Mouse (Mus musculus): ENCODE measurements around the gene Slc25a12.

Slc25a12 gene

DNA sequence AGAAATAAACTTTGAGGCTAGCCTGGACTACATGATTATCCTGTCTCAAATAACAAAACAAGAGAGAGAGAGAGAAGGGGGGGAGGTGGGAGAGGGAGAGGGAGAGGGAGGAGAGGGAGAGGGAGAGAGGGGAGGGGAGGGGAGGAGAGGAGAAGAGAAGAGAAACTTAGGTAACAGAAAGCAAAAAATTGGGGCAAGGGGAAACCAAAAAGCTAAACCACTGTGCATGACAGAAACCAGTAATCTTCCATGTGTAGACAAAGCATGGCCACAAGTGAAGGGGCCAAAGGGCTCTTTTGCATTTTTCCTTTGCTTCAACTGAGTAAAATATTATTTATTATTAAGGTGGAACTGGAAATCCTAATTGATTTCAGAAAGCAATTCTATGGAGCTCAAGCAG lies 61.2 kb downstream of the Slc25a12 start:
- DNase-seq (ENCODE audit: low spot score) = no peak

DNA sequence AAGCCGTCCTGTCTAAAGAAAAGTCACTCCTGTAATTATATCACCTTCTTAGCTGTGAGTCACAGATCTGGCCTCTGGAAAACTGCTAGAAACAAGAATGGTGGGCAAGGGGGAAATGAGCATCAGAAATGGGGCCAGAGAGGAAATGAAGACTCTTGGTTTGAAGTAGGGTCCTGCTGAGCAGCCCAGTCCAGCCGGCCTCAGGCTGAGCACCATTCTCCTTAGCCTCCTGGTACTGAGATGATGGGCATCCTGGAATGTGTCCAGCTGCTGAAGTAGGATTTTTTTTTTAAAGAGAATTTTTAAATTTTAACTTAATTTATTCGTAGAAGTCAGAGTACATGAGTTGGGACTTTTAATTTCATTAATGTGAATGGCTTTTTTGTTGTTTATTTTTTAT lies 62.7 kb downstream of the Slc25a12 start:
- DNase-seq (ENCODE audit: low spot score) = peak; percentile 39

DNA sequence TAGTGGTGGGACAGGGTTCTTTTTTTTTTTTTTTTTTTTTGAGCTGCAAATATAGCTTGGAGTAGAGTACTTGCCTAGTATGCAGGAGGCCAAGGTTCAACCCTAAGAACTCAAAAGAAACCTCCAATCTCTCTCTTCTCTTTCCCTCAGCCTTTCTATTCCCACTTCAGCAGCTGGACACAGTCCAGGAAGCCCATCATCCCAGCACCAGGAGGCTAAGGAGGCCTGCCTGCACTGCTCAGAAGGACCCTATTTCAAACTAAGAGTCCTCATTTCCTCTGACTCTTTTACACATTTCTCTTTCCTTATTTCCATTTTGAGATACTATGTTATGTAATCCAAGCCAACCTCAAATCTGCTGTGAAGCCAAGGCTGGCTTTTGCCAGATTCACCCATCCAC lies 64.3 kb downstream of the Slc25a12 start:
- peak; percentile 31 for DNase-seq (ENCODE audit: low spot score)

DNA sequence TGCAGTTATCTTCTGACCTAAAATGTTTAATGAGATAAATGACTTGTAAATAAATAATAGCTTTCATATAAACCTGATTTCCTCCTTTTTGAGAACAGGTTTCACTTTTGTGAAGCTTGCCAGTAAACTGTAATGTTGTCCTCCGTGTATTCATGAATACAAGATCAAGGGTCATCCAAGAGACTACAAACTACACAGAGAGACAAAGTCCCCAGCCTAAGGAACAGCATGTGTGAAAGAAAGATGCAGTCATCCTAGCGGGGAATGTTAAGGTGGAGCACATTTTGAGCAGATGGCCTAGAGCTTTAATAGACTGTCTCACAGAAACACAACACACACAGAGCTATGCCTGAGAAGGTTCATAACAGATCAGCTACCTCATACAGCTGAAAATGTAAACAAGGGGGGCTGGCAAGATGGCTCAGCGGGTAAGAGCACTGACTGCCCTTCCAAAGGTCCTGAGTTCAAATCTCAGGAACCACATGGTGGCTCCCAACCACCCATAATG lies 65.3 kb downstream of the Slc25a12 start:
- DNase-seq (ENCODE audit: low spot score) = no peak

DNA sequence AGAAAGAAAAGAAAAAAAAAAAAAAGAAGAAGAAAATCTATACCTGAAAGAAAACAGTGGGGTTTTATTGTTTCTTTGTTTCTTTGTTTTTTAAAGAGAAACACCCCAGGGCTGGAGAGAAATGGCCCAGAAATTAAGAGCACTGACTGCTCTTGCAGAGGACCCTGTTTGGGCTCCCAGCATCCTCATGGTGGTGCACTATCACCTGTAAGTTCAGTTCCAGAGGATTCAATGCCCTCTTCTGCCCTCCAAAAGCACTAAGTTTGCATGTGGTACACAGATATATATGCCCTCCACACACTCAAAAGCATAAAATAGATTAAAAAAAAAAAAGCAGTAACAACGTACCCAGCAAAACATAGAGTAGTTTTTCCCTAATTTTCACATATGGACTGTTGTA lies 68.8 kb downstream of the Slc25a12 start:
- no peak for DNase-seq (ENCODE audit: low spot score)

DNA sequence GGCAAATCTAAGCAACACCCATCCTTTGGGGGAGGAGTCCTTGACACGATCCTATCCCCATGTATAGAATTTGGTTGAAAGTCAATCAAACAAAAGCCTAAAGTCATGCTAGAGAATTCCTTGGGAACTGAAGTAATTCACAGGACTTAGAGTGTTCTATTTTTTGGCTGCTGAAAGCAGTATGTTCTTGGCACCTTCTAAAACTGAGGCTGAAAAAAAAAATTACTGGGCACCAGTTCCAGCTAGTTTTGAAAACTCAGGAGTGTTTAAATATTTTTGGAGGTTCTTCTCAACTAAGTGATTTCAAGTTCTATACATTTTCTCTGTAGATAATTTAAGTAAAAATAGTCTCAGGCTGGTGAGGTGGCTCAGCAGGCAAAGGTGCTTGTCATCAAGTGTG lies 70.0 kb downstream of the Slc25a12 start:
- no peak for DNase-seq (ENCODE audit: low spot score)

DNA sequence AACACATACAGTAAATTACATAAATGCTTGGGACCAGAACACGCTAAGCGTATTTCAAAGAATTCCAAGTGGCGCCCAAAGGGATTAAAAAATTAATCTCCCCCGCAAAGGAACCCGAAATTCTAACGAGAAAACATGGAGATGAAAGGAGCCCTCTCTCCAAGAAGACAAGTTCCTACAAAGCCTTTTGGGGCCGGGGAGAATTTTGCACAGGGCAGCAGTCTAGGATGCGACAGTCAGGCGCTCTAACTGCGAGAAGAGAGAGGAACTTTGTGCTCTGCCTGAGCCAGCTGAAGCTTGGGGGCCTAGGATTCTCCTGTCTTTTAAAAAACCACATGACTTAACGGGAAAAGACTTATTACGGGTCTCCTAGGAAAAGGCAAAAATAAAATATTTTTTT lies 71.7 kb downstream of the Slc25a12 start:
- DNase-seq (ENCODE audit: low spot score) = no peak

DNA sequence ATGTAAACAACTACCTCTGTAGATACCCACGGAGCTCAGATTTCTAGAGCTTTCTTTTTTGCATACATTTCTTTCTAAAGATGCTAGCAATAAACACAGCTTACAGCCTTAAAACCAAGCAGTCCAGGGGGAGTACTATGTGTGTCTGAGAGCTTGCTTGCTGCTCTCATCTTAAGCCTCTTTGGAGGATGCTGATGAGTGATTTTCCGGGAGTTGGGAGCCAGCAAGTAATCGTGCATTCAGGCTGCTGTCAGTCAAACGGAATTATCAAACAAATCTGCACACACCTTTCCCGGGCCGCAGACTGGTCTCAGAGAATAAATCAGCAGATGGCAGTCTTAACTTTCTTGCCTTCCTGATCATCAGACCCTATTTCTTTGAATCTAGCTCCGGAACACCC lies 73.1 kb downstream of the Slc25a12 start:
- DNase-seq (ENCODE audit: low spot score) = no peak

DNA sequence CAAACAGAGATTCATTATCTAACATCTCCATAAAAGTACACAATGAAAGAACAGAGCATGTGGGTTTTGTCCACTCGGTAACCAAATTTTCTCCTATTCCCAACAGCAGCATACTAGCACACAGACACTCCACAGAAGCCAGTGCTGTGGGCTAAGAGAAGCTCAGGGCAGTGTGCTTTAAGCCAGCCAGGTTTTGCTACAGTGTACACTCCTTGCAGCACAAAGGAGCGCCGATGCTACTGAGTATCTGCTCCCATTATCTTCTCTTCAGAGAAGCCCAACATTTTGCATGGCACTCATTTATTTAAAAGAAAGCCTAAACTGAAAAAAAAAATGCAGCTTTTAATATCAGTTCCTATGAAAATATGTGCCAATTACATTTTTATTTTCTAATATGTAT lies 73.6 kb downstream of the Slc25a12 start:
- no peak for DNase-seq (ENCODE audit: low spot score)

DNA sequence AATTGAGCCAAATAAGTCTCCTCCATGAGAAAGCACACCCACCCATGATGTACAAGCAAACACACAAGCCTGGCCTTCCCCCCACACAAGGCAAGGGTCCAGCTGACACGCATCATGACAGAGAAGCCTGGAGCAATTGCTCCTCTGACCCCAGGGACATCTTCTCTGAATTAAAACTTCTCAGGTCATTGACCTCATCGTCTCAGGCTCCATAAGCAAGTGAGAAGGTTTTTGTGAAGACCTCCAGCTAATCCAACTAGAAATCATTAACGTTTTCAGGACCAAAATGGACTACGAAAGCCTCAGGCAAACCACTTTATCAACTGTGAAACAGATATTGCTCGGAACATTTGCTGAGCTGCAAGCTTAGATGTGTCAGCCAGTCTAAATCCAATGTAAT lies 76.0 kb downstream of the Slc25a12 start:
- peak; percentile 53 for DNase-seq (ENCODE audit: low spot score)

DNA sequence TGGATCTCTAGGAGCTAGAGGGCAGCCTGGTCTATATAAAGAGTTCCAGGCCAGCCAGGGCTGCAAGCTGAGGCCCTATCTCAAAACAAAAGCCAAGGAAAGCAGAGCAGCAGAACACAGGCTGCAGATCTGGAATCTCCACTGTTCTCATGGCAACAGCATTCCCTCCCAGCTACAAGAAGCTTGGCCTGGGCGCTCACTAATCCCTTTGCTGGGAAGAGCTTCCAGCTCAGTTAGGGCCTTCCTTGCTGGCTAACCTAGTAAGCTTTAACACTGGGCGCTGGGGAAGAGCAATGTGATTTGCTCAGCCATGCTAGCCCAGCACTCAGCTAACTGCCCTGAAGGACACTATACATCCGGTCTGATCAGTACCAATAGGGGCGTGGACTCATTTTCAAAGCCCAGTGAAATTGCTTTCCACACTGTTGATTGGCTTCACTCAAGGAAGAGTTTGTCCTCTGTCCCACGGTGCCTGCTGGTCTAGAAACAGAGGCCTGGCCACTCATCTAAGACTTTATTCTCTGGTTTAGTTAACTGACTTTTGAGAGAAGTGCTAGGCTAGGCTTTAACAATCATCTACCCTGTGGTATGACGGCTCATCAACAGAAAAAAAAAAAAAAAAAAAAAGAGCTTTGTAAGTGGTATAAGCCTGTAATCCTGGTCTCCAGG lies 77.3 kb downstream of the Slc25a12 start:
- peak; percentile 41 for DNase-seq (ENCODE audit: low spot score)

DNA sequence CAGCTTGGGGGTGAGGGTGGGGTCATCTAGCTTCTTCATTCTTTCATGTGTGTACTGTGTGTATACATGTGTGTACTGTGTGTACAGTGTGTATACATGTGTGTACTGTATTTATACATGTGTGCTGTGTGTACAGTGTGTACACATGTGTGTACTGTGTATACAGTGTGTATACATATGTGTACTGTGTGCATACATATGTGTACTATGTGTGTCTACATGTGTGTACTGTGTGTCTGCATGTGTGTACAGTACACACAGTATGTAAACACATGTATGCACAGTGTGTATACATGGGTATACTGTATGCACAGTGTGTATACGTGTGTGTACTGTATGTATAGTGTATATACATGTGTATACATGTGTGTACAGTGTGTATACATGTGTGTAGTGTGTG lies 85.6 kb downstream of the Slc25a12 start:
- no peak for DNase-seq (ENCODE audit: low spot score)

DNA sequence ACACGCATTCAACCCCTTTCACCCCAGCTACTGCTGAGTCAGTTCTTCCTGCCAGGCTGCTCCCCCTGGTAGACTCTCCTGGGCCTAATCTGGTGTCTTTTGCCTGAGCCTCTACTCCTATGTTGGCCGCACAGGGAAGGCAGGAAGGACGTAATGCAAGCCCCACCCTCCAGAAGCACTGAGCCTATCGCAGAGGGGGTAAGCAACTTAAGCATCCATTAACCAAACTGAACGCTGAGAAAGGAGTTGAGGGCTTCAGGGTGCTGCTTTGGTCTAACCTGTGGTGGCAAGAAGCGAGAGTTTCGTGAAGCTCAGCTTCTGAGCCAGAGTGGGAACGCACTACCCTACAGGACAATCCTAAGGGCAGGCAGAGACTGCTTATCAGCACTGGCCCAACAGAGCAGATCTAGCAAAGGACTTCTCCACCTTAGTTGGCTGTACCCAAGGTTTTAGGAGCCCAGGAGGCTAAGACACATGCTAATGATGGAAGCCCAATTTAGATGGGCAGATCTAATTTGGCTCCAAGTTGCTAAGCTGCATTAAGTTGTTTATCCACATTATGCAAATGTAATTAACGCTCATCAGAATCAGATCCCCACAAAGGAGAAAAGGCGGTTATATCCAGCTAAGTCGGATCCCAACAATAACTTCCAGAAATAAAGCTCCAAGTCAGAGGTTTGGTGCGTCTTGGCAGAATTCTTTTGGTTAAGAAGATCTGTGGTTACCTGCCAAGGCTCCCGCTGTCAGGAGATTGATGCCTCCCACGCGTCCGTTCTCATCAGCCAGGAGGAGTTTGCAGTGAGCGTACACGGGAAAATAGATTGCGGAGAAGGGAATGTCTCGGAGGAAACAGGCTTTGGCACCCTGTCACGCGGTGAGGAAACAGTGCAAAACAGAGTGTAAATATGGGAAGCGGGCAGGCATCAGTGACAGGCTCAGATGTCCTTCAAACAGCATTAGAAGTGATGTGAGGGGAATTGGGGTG lies 88.5 kb downstream of the Slc25a12 start:
- DNase-seq (ENCODE audit: low spot score) = no peak

DNA sequence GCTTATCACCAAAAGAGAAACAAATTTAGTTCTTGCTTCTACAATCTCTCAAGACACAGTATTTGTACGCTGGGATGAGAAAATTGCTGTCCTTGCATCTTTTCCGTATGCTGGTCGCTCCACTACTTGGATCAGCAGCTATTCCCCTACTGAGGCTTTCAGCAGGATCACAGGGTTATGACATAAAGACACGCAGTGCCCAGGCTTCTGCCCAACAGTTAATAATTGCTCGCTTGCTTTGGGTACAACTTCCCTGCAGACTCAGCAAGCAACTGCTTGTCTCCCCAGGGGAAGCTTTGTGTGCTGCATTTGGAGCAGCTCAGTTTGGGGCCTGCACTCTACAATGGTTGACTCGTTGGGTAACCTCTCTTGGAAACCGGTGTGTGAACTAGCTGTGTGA lies 91.8 kb downstream of the Slc25a12 start:
- no peak for DNase-seq (ENCODE audit: low spot score)

DNA sequence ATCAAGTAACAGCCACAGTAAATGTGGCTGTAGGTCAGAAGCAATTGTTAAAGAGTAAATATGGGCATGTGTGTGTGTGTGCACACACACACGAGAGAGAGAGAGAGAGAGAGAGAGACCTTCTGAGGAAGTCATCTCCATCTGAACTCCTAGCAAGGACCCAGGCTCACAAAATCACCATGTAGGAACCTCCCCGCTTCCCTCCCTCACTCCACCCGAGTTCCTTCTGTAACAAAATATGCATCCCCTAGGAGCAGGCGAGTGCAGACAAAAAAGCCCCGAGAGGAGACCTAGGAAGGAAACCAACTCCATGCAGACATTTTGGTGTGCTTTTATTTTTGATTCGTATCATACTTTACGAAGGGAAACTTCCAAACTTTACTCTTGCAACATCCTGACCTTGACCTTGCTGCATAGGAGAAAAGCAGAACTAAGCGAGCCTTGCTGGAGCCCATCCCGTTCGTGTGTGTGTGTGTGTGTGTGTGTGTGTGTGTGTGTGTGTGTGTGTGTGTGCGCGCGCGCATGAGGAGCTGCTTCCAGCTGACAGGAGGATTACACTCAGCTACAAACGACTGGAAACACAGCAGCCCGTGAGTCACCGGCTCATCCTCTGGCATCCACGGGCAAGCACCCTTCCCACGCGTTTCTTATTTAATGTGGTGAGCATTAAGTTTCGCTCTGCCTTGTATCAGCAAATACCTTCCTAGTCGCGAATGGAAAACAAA lies 93.4 kb downstream of the Slc25a12 start:
- no peak for DNase-seq (ENCODE audit: low spot score)

DNA sequence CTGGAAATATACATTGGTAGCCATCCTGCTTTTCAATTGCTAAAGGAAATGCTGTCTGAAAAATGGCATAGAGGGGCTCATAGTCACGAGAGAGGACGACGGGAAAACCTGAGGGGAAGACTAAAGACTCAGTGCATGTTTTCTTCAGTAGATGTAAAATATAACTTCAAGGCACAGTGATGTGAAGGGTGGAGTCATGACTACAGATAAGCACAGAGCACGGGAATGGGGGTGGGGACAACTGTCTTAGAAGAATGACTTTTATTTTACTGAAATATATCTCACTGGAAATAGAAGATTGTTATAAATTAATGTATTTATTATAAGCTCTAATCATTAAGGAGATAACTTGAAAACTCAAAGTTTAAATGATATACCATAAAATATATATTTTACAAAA lies 97.5 kb downstream of the Slc25a12 start:
- DNase-seq (ENCODE audit: low spot score) = no peak

DNA sequence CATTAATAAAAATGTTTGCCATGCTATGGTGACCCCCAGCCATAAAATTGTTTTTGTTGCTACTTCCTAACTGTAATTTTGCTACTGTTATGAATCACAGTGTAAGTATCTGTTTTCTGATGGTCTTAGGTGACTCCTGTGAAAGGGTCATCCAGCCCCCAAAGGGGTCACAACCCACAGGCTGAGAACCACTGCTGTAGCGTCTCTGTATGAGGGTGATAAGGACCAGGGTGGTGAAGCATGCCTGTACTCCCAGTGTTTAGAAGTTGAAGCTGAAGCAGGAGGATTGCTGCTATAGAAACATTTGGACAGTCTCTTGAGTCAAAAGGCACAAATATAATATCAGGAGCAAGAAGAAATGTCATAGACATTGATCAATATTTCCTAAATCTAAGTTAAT lies 98.2 kb downstream of the Slc25a12 start:
- DNase-seq (ENCODE audit: low spot score) = no peak

DNA sequence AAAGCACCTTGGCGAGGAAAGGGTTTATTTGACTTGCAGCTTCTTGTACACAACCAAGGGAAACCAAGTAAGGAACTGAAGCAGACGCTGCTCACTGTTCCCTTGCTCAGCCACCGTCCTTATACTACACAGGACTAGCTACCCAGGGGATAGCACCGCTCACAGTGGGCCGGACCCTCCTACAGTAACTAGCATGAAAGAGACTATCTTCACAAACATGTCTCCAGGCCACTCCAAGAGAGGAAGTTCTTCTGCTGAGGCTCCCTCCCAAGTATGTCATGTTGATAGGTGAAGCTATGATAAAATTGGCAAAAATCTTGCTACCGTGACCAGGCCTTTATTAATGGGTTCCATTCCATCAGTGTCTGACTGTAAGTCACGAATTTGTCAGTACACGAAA lies 98.9 kb downstream of the Slc25a12 start:
- no peak for DNase-seq (ENCODE audit: low spot score)

DNA sequence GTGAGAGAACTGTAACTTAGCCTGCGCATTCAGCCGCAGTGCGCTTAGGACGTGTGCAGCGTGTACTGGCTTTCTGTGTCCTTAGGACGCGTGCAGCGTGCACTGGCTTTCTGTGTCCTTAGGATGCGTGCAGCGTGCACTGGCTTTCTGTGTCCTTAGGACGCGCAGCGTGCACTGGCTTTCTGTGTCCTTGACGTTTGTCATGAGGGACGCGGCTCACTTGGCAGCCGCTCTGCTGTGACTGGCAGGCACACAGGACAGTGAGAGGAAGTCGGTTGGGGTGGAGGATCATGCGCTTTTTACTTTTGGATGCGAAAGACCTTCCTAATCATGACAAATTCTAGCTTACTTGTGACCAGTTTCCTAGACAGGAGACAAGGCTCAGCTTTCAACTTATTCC lies 103.0 kb downstream of the Slc25a12 start:
- no peak for DNase-seq (ENCODE audit: low spot score)

DNA sequence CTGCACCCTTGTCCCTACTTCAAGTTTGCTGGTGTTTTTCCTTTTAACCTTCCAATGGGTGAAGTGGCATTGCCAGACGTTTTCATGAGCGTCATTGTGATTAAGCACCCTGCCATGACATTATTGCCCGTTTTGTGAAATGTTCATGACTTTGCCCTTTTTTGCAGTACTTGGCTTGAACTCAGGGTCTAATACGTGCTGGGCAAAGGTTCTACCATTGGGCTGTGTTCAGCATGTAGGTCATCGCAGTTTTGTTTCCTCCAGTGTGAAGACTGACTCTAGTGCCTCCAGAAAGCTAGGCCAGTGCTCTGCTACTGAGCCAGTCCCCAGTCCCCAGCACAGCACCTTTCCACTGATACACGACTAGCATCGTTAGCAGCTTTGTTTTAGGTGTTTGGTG lies 111.0 kb downstream of the Slc25a12 start:
- no peak for DNase-seq (ENCODE audit: low spot score)

DNA sequence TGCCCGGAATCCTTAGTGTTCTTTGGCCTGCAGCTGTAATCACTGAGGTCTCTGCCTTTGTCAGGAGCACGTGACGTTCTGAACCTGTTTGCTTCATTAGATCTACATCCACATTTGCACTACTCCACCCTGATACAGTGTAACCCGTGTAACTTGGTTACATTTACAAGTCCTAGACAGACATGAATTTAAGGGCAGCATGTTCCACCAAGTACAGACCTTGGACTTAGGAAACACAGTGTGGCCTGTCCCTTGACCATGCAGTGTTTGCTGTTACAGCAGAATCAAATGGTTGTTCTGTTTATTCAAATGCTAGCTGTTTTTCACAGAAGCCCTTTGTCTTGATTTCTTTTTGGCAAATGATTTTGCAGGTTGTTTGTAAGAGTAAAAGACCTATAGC lies 112.7 kb downstream of the Slc25a12 start:
- no peak for DNase-seq (ENCODE audit: low spot score)

DNA sequence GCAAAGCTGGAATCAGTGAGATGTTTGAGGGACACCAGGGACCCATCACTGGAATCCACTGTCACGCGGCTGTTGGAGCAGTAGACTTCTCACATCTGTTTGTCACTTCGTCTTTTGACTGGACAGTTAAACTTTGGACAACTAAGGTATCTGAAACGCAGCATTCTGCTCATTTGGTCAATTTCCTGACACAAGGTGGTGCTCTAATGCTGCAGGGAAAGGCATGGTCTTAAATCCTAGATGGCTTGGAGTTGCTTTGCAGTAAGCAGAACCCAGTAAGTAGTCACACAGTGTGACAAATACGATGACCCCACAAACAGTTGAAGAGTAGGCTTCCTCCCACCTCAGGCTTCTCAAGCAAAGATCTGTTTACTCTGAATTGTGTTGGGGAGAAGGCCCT lies 116.7 kb downstream of the Slc25a12 start:
- DNase-seq (ENCODE audit: low spot score) = peak; percentile 59

DNA sequence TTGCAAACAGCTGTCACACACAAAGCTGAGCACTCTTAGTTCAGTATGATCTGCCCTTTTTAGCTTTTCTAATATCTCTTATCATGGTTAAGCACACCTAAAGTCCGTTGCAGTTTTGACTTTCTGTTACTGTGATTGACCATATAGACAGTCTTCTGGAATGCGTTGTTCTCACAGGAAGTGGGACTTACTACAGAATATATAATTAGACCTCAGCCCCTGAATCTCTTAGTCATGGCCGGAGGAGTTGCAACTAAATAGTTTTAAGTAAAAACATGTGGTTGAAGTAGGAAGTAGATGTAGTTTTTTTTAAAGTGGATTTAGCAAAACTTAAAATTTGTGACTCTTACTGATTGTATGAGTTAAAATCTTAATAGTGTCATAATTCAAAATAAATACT lies 119.5 kb downstream of the Slc25a12 start:
- DNase-seq (ENCODE audit: low spot score) = no peak
